Mouse (Mus musculus) embryonic facial prominence, embryonic 10.5 days (tissue): ENCODE data around the gene Mptx1. TPM values are rescaled to one million over a fixed set of nuclear protein-coding genes. Genes with fewer than 3 reads are reported as not detected.
"Not testable (repeated sequence)": the region's sequence is repeated elsewhere in the genome, so short reads cannot be mapped to it uniquely, and the experiment has no call there.

Experiments
- DNase-seq: peaks from one replicate; pipeline ENCODE4 v3.0.0-alpha.2; 2017; ENCODE audit warnings: low spot score
- H3K27ac ChIP-seq: fragments of 300-500 bp; sonication (generic); replicated peaks from 2 replicates; pipeline ENCODE4 v1.5.1; 2016; ENCODE audit warnings: mild to moderate bottlenecking
- H3K27me3 ChIP-seq: fragments of 300-500 bp; sonication (generic); replicated peaks from 2 replicates; pipeline ENCODE4 v1.6.1; 2016; ENCODE audit warnings: low read depth, mild to moderate bottlenecking; ENCODE audit not compliant: poor library complexity, severe bottlenecking
- H3K36me3 ChIP-seq: fragments of 300-500 bp; sonication (generic); replicated peaks from 2 replicates; pipeline ENCODE4 v1.6.1; 2016; ENCODE audit warnings: mild to moderate bottlenecking, moderate library complexity
- H3K4me1 ChIP-seq: fragments of 300-500 bp; sonication (generic); 2 replicates; pipeline ENCODE4 v1.6.1; 2016
- H3K4me3 ChIP-seq: fragments of 300-500 bp; sonication (generic); 2 replicates; pipeline ENCODE4 v1.5.1; 2016; ENCODE audit warnings: mild to moderate bottlenecking, moderate library complexity
- H3K9me3 ChIP-seq: fragments of 300-500 bp; sonication (generic); 2 replicates; pipeline ENCODE4 v1.6.1; 2016; ENCODE audit warnings: mild to moderate bottlenecking
- WGBS: fragments of 180-500 bp; shearing (Covaris S2); methylation state at CpG from one replicate; pipeline ENCODE4 v1.1.7; 2016; 5-methylcytosine and 5-hydroxymethylcytosine counted together
- polyA plus RNA-seq: library from polyadenylated mRNA; unstranded; fragments of >200 nt; fragmentation: Nextera tagmentation; extraction: Ambion mirVana; gene quantifications from 2 replicates; pipeline ENCODE4 v1.2.1, GENCODE M21; 2016

The Mptx1 gene
- not detected in 2 replicates for polyA plus RNA-seq

GRCm38 (mm10) chr1:174330218-174330617 lies at the start of gene Mptx1:
TSS of gene Mptx1 (plus strand) at chr1:174330518.
- DNase-seq, result no peak
- Histone ChIP-seq H3K27me3 (no peaks in the 10 kb centered on the region), H3K4me3 (no peak within 1 kb of the TSS), H3K9me3 (no peaks in the 10 kb centered on the region), H3K27ac (no peak within 1 kb of the TSS), H3K4me1 (no peaks in the 10 kb centered on the region), H3K36me3 (no peaks in the 10 kb centered on the region)

- 63% methylated on average over 1 of the region's 1 CpGs for WGBS
- Histone ChIP-seq H3K4me3 (no peak overlapping the region), H3K27ac (no peak overlapping the region), H3K9me3 (no peaks in the 10 kb centered on the region), H3K27me3 (no peaks in the 10 kb centered on the region), H3K36me3 (no peaks in the 10 kb centered on the region), H3K4me1 (no peaks in the 10 kb centered on the region)
- DNase-seq, result no peak
Observed at GRCm38 (mm10) chr1:174303162-174303561, 27.2 kb upstream of the Mptx1 start.

- H3K4me3 ChIP-seq, result no peak overlapping the region
- H3K36me3 ChIP-seq, result no peaks in the 10 kb centered on the region
- DNase-seq, result no peak
- no peaks in the 10 kb centered on the region for H3K4me1 ChIP-seq
- no peaks in the 10 kb centered on the region for H3K27me3 ChIP-seq
- 91% methylated on average over 2 of the region's 2 CpGs for WGBS
- no peak overlapping the region for H3K27ac ChIP-seq
- H3K9me3 ChIP-seq, result no peaks in the 10 kb centered on the region
Observed at GRCm38 (mm10) chr1:174317308-174317707, 13.0 kb upstream of the Mptx1 start.

- not testable (repeated sequence) for H3K4me1 ChIP-seq, H3K9me3 ChIP-seq, DNase-seq, H3K27me3 ChIP-seq, H3K4me3 ChIP-seq, H3K27ac ChIP-seq, H3K36me3 ChIP-seq
- WGBS, result 88% methylated on average over 1 of the region's 1 CpGs
Observed at GRCm38 (mm10) chr1:174353636-174354035, 23.3 kb downstream of the Mptx1 start.

- DNase-seq, result no peak
- Histone ChIP-seq H3K27me3 (no peaks in the 10 kb centered on the region), H3K27ac (no peak overlapping the region), H3K4me1 (no peaks in the 10 kb centered on the region), H3K9me3 (no peaks in the 10 kb centered on the region), H3K36me3 (no peaks in the 10 kb centered on the region), H3K4me3 (no peak overlapping the region)
- WGBS, result 81% methylated on average over 5 of the region's 5 CpGs
Observed at GRCm38 (mm10) chr1:174354640-174355039, 24.3 kb downstream of the Mptx1 start.

- Histone ChIP-seq H3K9me3 (no peaks in the 10 kb centered on the region), H3K4me1 (no peaks in the 10 kb centered on the region), H3K4me3 (no peak within 1 kb of the TSS), H3K27me3 (no peaks in the 10 kb centered on the region), H3K27ac (no peak within 1 kb of the TSS), H3K36me3 (no peaks in the 10 kb centered on the region)
- DNase-seq, result no peak
- WGBS, result 76% methylated on average over 2 of the region's 2 CpGs
Observed at GRCm38 (mm10) chr1:174364882-174365451, 34.6 kb downstream of the Mptx1 start, which contains the start of gene Olfr417. TSS of gene Olfr417 (plus strand) at chr1:174365122.

GRCm38 (mm10) chr1:174373799-174374198 lies 43.5 kb downstream of the Mptx1 start:
- Histone ChIP-seq H3K27ac (no peak overlapping the region), H3K27me3 (no peaks in the 10 kb centered on the region), H3K4me3 (no peak overlapping the region), H3K4me1 (no peaks in the 10 kb centered on the region), H3K9me3 (no peaks in the 10 kb centered on the region), H3K36me3 (no peaks in the 10 kb centered on the region)
- WGBS, result 94% methylated on average over 3 of the region's 3 CpGs
- no peak for DNase-seq

Other genes with a start within 250 kb of the Mptx1 start
- not detected in 2 replicates for gene Olfr429, start 246.2 kb upstream of the Mptx1 start, polyA plus RNA-seq
- gene Olfr427, start 233.6 kb upstream of the Mptx1 start, polyA plus RNA-seq, result not detected in 2 replicates
- gene Olfr231, start 209.4 kb upstream of the Mptx1 start, polyA plus RNA-seq, result 0.31 TPM in 1 of 2 replicates, not detected in the other
- gene Olfr424, start 199.0 kb upstream of the Mptx1 start, polyA plus RNA-seq, result not detected in 2 replicates
- 0.09 TPM in 1 of 2 replicates, not detected in the other for gene Olfr420, start 174.9 kb upstream of the Mptx1 start, polyA plus RNA-seq
- 1.6 TPM in 2 replicates for gene Spta1, start 157.7 kb upstream of the Mptx1 start, polyA plus RNA-seq
- gene Olfr419, start 78.5 kb upstream of the Mptx1 start, polyA plus RNA-seq, result 0.05 TPM in 1 of 2 replicates, not detected in the other
- not detected in 2 replicates for gene Olfr417, start 34.6 kb downstream of the Mptx1 start, polyA plus RNA-seq
- gene Olfr248, start 60.5 kb downstream of the Mptx1 start, polyA plus RNA-seq, result not detected in 2 replicates
- not detected in 2 replicates for gene Olfr414, start 93.5 kb downstream of the Mptx1 start, polyA plus RNA-seq
- not detected in 2 replicates for gene Olfr220, start 111.6 kb downstream of the Mptx1 start, polyA plus RNA-seq
- gene Fmn2, start 171.3 kb downstream of the Mptx1 start, polyA plus RNA-seq, result 2.4 and 2.5 TPM in 2 replicates